Mouse (Mus musculus) forebrain, postnatal 0 days (tissue): Measurements from ENCODE around the gene Slc2a13. TPM values are rescaled to one million over a fixed set of nuclear protein-coding genes. Genes with fewer than 3 reads are reported as not detected.

ENCODE experiments used
- ATAC-seq: fragments of 200-750 bp; cut with Nextera tagmentation; 2 replicates; pipeline ENCODE4 v1.8.0; 2017; ENCODE audit warnings: mild to moderate bottlenecking, moderate library complexity
- DNase-seq: peaks from one replicate; pipeline ENCODE4 v3.0.0-alpha.2; 2015
- H3K27ac ChIP-seq: fragments of 300-500 bp; sonication (generic); 2 replicates; pipeline ENCODE4 v1.5.1; 2014; ENCODE audit warnings: low read depth, mild to moderate bottlenecking, antibody characterized with exemption, low read length, moderate library complexity, mixed read lengths
- H3K27me3 ChIP-seq: fragments of 300-500 bp; sonication (generic); 2 replicates; pipeline ENCODE4 v1.6.1; 2014; ENCODE audit warnings: mild to moderate bottlenecking, low read length, mixed read lengths; ENCODE audit not compliant: insufficient read depth
- H3K36me3 ChIP-seq: fragments of 300-500 bp; sonication (generic); 2 replicates; pipeline ENCODE4 v1.6.1; 2014; ENCODE audit warnings: mild to moderate bottlenecking, moderate library complexity; ENCODE audit not compliant: insufficient read depth
- H3K4me1 ChIP-seq: fragments of 300-500 bp; sonication (generic); 2 replicates; pipeline ENCODE4 v1.6.1; 2014; ENCODE audit warnings: antibody characterized with exemption; ENCODE audit not compliant: insufficient read depth
- H3K4me2 ChIP-seq: fragments of 300-500 bp; sonication (generic); 2 replicates; pipeline ENCODE4 v1.6.1; 2014; ENCODE audit warnings: low read depth, mild to moderate bottlenecking, moderate library complexity
- H3K4me3 ChIP-seq: fragments of 300-500 bp; sonication (generic); 2 replicates; pipeline ENCODE4 v1.5.1; 2014; ENCODE audit warnings: low read depth, low read length, mixed read lengths
- H3K9ac ChIP-seq: fragments of 300-500 bp; sonication (generic); 2 replicates; pipeline ENCODE4 v1.6.1; 2014; ENCODE audit warnings: mild to moderate bottlenecking
- H3K9me3 ChIP-seq: fragments of 300-500 bp; sonication (generic); 2 replicates; pipeline ENCODE4 v1.6.1; 2016; ENCODE audit warnings: low read length
- CTCF ChIP-seq: sonication (generic); IDR thresholded peaks from 2 replicates; pipeline ENCODE4 v1.5.1; 2016; ENCODE audit warnings: antibody characterized with exemption, control low read depth, low read depth
- WGBS: fragments of 180-500 bp; shearing (Covaris S2); extraction: QIAGEN DNeasy Blood & Tissue Kit; methylation state at CpG from one replicate; pipeline ENCODE4 v1.1.7; 2014; 5-methylcytosine and 5-hydroxymethylcytosine counted together
- polyA plus RNA-seq: library from polyadenylated mRNA; unstranded; fragments of >200 nt; fragmentation: Nextera tagmentation; extraction: Ambion mirVana; gene quantifications from 2 replicates; pipeline ENCODE4 v1.2.1, GENCODE M21; 2015
- total RNA-seq: library from RNA; depleted of rRNA; stranded (reverse); fragments of >200 nt; gene quantifications from 2 replicates; pipeline ENCODE4 v1.2.3, GENCODE M21; 2014

The Slc2a13 gene
- total and polyA plus RNA-seq, 2 experiments from 2014 or later = 2.7 to 27.3 TPM

GRCm38 (mm10) chr15:91555336-91555736 lies 17.7 kb downstream of the Slc2a13 start:
- Histone ChIP-seq H3K9ac (no peak overlapping the region), H3K4me2 (no peak overlapping the region), H3K27me3 (no peaks in the 10 kb centered on the region), H3K9me3 (no peaks in the 10 kb centered on the region), H3K27ac (no peak overlapping the region), H3K4me3 (no peak overlapping the region), H3K36me3 (no peaks in the 10 kb centered on the region), H3K4me1 (no peaks in the 10 kb centered on the region)
- TF ChIP-seq CTCF = no peak
- 84% methylated on average over 6 of the region's 6 CpGs for WGBS
- no peak for ATAC-seq
- no peak for DNase-seq

- no peak; the same call in 1 of the 2 replicates for ATAC-seq
- no peak for DNase-seq
- no peak overlapping the region for H3K4me2 ChIP-seq
- H3K9me3 ChIP-seq = no peaks in the 10 kb centered on the region
- no peak overlapping the region for H3K4me3 ChIP-seq
- no peak overlapping the region for H3K27ac ChIP-seq
- WGBS = 81% methylated on average over 12 of the region's 12 CpGs
- no peak for TF ChIP-seq CTCF
- no peaks in the 10 kb centered on the region for H3K4me1 ChIP-seq
- H3K36me3 ChIP-seq = no peaks in the 10 kb centered on the region
- H3K27me3 ChIP-seq = no peaks in the 10 kb centered on the region
- no peak overlapping the region for H3K9ac ChIP-seq
Measured at GRCm38 (mm10) chr15:91548586-91549268, 24.3 kb downstream of the Slc2a13 start.

GRCm38 (mm10) chr15:91544586-91544985 lies 28.5 kb downstream of the Slc2a13 start:
- H3K4me1 ChIP-seq = no peaks in the 10 kb centered on the region
- TF ChIP-seq CTCF = no peak
- H3K9me3 ChIP-seq = no peaks in the 10 kb centered on the region
- no peaks in the 10 kb centered on the region for H3K27me3 ChIP-seq
- H3K36me3 ChIP-seq = no peaks in the 10 kb centered on the region
- H3K27ac ChIP-seq = no peak overlapping the region
- H3K9ac ChIP-seq = no peak overlapping the region
- WGBS = 31% methylated on average over 4 of the region's 4 CpGs
- ATAC-seq = no peak
- H3K4me3 ChIP-seq = no peak overlapping the region
- DNase-seq = no peak
- H3K4me2 ChIP-seq = no peak overlapping the region

GRCm38 (mm10) chr15:91538439-91538838 lies 34.6 kb downstream of the Slc2a13 start:
- DNase-seq = peak; percentile 9
- no peaks in the 10 kb centered on the region for H3K9me3 ChIP-seq
- TF ChIP-seq CTCF = no peak
- no peak overlapping the region for H3K4me2 ChIP-seq
- no peak overlapping the region for H3K9ac ChIP-seq
- H3K4me3 ChIP-seq = no peak overlapping the region
- no peak overlapping the region for H3K27ac ChIP-seq
- no peaks in the 10 kb centered on the region for H3K36me3 ChIP-seq
- 0 out of 2 replicates have a peak, but pooled peaks cover 2% of the 10 kb centered on the region for H3K4me1 ChIP-seq
- peak; percentile 56; the same call in 1 of the 2 replicates for ATAC-seq
- H3K27me3 ChIP-seq = no peaks in the 10 kb centered on the region

- Histone ChIP-seq H3K9ac (no peak overlapping the region), H3K27me3 (no peaks in the 10 kb centered on the region), H3K4me3 (no peak overlapping the region), H3K4me2 (no peak overlapping the region), H3K4me1 (no peaks in the 10 kb centered on the region), H3K36me3 (no peaks in the 10 kb centered on the region), H3K27ac (no peak overlapping the region), H3K9me3 (no peaks in the 10 kb centered on the region)
- TF ChIP-seq CTCF = no peak
- no peak for DNase-seq
- 88% methylated on average over 2 of the region's 2 CpGs for WGBS
- ATAC-seq = no peak
Measured at GRCm38 (mm10) chr15:91526876-91527275, 46.2 kb downstream of the Slc2a13 start.

- DNase-seq = no peak
- H3K9me3 ChIP-seq = no peaks in the 10 kb centered on the region
- no peak overlapping the region for H3K4me2 ChIP-seq
- H3K36me3 ChIP-seq = no peaks in the 10 kb centered on the region
- ATAC-seq = no peak
- no peaks in the 10 kb centered on the region for H3K4me1 ChIP-seq
- no peak overlapping the region for H3K4me3 ChIP-seq
- whole genome bisulfite sequencing = 88% methylated on average over 3 of the region's 3 CpGs
- H3K9ac ChIP-seq = no peak overlapping the region
- H3K27me3 ChIP-seq = no peaks in the 10 kb centered on the region
- H3K27ac ChIP-seq = no peak overlapping the region
- no peak for TF ChIP-seq CTCF
Measured at GRCm38 (mm10) chr15:91526166-91526565, 46.9 kb downstream of the Slc2a13 start.

GRCm38 (mm10) chr15:91524451-91524850 lies 48.6 kb downstream of the Slc2a13 start:
- H3K4me2 ChIP-seq = no peak overlapping the region
- no peak for DNase-seq
- H3K4me1 ChIP-seq = no peaks in the 10 kb centered on the region
- H3K27me3 ChIP-seq = no peaks in the 10 kb centered on the region
- no peak for ATAC-seq
- H3K27ac ChIP-seq = no peak overlapping the region
- 64% methylated on average over 10 of the region's 10 CpGs for WGBS
- no peak overlapping the region for H3K4me3 ChIP-seq
- H3K9ac ChIP-seq = no peak overlapping the region
- TF ChIP-seq CTCF = no peak
- H3K36me3 ChIP-seq = no peaks in the 10 kb centered on the region
- H3K9me3 ChIP-seq = no peaks in the 10 kb centered on the region
